Mouse (Mus musculus) heart, adult 18-20 months (tissue): ENCODE measurements around the gene Asxl1. TPM values are rescaled to one million over a fixed set of nuclear protein-coding genes. Genes with fewer than 3 reads are reported as not detected.
"Not testable (repeated sequence)": the region's sequence is repeated elsewhere in the genome, so short reads cannot be mapped to it uniquely, and the experiment has no call there.

Source experiments
- DNase-seq, 2 experiments: peaks; one replicate each; pipeline ENCODE4 v3.0.0; 2021 to 2022; ENCODE audit warnings: mixed read lengths in 1 of 2
- total RNA-seq, 2 experiments: library from RNA; stranded (reverse); gene quantifications; 2 replicates each; pipeline ENCODE4 v1.2.3; 2021

Asxl1 gene
- total RNA-seq, 2 experiments from 2014 or later = 17.1 to 17.3 TPM

DNA sequence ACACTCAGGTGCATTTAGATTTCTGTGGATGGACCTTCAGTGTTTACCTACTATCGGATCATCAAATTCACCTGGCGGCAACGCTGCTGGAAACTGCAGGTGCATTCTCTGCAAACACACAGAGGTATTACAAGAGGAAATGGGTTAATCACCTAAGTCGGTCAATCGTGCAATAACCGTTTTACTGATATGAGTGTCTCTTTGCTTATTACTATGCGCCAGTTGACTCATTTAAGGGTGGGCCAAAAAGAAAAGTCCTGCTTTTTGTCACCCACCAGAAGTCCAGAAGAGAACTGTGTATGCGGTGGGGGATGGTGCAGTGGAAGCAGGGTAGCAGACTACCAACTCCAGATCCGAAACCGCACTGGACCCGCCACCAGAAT lies 567 bp upstream of the Asxl1 start:
- no peak for DNase-seq

DNA sequence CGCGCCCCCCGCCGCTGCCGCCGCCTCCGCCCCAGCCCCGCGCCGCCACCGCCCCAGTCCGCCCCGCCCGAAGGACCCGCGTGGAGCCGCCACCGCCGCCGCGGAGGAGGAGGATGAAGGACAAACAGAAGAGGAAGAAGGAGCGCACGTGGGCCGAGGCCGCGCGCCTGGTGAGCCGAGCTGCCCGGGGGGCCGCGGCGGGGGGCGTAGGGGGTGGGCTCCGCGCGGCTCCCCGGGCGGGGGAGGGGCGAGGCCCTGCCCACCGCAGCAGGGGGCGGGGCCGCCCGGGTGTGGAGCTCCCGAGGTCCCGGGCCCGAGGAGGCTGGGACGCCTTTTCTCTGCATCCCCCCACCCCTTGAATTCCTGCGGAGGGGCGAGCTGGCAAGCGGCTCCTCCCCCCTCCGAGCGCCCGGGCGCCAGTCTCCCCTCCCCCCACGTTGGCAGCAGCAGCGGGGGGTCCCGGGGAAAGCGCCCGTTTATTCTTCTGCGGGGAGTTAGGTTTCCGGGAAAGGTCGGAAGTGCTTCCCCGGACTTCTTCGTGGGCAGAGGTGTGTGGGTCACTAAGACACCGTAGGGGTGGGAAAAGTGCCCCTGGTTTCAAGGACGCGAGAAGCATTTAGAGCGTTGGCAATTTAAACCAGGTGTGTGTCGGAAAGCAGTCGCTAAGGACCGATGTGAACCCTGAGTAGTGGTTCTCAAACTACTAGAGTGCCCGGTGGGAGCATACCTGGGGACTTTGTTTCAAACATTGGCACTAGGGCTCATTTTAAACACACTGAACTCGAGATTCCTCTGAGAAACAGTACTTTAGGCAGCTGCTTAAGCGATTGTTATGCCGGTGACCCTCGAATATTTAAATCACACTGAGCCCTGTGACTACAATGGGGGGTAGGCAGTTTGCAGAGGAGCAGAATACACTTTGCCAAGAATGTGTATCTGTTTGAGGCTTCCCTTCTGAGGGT lies 873 bp downstream of the Asxl1 start:
- DNase-seq = peak; percentile 61 to 75

DNA sequence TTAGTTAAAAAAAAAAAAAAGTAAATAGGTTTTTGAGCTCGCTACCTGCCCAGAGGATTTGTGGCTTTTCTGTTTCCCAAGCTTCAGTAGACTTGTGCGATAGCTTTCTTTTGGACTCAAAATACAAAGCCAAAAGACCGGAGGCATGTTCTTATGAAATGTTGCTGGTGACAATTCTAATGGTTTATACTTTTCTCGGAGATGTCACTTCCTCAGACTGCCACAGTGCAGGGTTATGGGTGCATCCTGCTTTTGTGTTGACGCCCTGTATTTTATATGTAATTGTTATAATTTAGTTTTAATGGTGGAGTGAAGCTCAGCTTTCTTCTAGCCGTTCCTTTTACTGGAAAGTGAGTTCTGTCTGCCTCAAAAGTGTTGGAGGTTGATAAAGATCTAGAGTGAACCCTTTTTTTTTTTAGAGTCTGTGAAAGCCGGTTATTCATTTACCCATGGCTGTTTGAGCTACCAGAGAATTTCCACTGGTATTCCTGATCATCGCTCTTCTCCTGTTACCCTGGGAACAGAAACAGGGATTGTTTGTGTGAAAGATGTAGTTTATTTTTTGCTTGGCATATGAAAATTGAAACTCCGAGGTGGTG lies 1.7 kb downstream of the Asxl1 start:
- DNase-seq = peak in 1 of 2 experiments; percentile 38

DNA sequence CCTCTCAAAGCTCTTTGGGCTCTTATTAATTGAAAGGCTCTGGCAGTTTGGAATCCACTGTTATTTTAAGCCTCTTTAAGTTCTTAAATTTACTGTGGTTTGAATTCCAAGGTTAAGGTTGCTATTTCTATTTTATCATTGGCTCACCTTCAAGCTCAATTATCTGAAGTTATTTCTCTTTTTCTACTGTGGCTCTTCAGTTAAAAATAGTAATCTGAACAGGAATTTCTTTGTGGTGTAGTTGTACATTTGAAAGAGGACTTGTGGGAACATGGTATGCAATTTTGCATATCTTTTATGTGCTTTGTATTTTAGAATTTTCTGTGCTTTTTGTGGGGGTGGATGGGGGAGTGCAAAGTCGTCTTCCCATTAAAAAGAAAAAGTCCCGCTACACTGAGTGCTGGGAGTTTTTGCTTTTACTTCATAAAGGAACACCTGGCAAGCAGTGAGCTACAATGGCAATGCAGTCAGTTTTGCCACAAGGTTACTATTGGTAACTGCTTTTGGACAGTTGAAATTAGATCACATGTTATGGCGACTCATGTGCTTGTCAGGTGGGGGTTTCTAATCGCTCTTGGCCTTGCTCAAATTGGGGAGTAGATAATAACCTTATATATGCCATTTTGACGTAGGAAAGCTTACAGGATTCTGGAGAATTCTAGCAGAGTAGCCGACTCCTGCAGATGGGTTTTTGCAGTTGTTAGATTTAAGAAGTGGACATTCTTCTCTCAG lies 2.6 kb downstream of the Asxl1 start:
- DNase-seq = peak in 1 of 2 experiments; percentile 38

DNA sequence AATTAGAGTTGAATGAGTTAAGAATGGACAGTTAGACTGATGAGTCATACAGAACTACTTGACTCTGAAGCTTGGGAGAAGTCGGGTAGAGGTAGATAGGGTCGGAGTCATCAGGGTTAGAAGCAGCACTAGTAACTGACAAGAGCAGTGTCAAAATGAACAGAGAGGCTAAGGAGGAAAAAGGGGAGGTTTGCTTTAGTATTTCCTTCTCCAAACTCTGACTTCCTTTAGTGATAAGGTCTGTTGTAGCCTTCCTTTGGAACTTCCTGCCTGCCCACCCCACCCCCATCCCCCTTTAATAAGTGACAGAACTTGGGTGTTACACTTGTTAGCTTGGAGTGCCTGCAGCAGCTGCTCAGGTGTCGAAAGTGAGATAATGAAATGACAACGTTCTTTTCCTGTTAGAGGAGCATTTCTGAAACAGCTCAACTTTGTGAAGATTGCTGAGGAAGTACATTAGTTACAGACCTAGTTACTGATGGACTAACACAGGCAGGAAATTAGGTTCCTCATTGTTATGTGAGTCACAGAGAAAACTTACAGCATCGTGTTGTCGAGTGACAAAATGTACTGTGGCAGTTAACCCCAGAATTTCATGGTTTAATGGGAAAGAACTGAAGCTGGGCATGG lies 5.0 kb downstream of the Asxl1 start:
- peak; percentile 27 to 45 for DNase-seq

DNA sequence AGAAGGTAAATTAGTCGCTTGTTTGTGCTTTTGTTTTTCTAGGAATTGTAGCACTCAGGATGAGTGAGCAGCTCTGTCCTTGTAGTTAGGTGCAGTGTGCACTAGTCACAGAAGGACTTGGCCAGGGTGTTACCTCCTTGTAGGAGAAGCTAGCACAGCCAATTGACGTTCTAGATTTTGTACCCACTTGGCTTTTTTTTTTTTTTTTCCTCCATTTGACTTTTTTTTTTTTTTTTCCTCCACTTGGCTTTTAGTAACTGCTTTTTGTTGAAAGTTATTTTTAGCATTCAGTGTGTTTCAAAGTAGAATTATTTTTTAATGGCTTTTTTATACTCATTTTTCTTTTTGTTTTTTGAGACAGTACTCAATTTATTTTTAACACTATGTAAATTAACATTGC lies 9.0 kb downstream of the Asxl1 start:
- DNase-seq = no peak

DNA sequence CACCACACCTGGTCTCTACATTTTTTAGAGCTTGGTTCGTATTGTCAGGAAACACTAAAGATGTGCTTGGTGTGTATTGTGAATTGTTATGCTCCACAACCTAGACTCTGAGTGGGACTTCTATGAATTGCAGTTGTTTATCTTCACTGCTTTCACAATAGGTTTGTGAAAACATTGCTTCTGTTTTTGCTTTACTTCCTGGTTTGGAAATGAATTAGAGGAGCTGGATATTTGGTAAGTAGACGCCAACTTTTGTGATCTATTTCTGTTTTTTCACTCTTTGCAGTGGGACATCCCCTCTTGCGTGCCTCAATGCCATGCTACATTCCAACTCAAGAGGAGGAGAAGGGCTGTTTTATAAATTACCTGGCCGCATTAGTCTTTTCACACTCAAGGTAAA lies 11.2 kb downstream of the Asxl1 start:
- DNase-seq = no peak

DNA sequence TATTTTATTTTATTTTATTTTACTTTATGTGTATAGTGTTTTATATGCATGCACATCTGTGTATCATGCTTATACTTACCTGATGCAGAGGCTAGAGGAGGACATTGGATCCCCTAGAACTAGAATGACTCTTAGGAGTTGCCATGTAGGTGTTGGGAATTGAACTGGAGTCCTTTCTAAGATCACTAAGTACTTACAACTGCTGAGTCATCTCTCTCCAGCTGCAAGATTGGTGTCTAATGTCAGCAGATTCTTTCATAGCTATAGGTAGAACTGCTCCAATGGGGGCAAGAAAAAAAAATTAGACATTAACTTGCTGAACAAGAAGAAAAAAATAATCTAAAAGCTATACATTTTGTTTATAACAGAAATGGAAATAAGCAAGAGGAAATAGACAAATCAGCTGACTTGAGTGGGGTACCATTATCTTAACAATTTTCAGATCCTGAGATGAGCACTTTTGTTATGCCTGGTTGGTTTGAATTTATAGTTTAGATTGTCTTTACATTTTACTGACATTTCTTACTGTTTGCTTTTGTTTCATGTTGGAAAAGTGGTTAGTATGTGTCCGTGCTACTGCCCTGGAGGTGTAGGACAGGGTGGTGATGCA lies 15.6 kb downstream of the Asxl1 start:
- no peak for DNase-seq

DNA sequence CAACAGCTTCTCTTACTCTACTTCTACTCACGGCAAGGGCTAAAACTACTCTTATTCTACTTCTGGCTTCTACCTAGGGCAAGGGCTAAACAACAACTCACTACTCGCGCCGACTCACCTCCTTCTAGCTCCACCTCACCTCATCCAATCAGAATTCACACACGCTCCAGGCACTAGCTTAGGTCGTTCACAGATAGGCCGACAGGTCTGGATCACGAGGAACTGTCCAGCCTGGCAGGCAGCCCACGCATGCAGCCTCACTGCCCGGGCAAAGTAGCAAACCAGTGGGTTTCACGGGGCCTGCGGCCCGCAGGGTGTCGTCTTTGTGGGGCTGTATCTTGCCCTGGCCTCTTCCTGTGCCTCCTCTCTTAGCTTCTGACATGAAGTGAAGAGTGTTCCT lies 18.9 kb downstream of the Asxl1 start:
- not testable (repeated sequence) for DNase-seq

DNA sequence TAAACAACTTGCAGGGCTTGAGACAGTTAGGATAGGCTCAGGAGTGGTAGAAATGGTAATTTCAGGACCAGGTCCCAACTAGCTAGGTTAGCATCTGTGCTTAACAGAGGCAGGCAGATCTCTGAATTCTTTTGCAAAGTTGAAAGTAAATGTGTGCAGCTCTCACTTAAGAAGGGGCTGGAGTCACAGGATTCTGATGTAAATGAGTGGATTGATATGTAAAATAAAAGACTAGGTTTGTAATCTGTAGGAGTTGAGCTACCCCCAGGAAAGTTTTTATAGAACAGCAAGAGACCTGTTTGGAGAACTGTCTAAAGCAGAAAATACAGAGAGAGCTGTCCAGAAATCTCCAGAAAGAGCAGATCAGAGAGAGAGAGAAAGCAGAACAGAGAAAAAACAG lies 25.2 kb downstream of the Asxl1 start:
- DNase-seq = no peak

DNA sequence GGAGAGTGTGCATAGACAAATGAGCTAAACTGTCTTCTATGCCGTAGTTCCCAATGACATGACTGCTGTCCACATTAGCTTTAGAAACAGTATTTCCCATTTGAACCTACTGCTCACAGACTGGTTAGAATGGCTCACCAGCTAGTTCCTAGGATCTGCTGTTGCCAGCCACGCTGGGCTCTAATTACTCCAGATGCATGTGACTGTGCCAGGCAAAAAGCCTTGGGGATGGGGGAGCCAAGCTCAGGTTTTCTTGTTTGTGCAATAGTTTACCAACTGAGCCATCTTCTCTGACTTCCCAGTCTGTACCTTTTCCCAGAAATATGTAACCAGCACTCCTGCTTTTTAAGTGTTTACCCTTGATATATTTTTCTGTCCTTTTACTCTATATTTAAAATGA lies 29.8 kb downstream of the Asxl1 start:
- no peak for DNase-seq

DNA sequence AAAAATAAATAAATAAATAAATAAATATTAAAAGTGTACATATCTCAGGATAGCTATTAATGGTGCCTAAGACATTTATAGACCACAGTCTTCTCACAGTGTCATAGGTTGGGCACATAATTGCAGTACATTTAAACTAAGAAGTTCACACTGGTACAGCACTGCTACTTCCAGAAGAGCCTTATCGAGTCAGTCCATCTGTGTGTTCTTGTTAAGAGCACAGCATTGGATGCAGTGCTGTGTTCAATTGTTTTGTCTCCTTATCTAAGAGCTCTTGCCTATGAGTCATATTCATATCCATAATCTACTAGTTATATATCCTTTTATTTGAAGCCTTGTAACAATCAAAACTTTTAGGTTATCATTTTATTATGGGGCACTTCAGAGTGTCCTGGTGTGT lies 34.9 kb downstream of the Asxl1 start:
- DNase-seq = no peak

DNA sequence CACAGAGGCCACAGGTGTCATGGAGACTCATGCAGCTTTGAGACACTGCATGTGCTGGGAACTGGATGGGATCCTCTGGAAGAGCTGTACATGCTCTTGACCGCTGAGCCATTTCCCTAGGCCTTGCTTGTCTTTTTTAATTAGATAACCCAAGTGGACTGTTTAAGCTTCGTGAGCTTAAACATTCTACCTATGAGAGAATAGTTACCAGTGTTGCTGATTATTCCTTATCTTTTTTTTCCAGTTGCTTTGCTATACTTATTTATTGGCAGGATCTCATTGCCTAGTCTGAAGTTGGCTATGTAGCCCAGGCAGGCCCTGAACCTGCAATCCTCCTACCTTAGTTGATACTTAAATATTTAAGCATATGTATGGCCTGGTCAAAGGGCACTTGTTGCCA lies 44.2 kb downstream of the Asxl1 start:
- no peak for DNase-seq

DNA sequence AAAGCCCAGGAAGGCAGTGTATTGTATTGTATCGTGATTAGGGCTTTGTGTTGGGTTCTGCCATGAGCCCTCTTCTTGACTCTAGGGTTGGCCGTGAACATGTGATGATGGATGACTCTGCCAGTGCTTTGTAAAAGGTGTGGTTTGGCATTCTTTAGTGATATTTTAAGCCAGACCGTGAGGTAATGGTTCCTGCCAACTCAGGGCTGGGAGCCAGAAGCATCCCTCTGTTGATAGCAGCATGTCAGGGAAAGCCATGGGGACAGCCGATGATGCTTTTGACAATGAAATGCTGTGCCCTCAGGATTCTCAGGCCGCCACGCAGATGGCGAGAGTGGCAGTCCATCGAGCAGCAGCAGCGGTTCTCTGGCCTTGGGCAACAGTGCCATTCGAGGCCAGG lies 47.4 kb downstream of the Asxl1 start:
- peak; percentile 50 to 60 for DNase-seq

DNA sequence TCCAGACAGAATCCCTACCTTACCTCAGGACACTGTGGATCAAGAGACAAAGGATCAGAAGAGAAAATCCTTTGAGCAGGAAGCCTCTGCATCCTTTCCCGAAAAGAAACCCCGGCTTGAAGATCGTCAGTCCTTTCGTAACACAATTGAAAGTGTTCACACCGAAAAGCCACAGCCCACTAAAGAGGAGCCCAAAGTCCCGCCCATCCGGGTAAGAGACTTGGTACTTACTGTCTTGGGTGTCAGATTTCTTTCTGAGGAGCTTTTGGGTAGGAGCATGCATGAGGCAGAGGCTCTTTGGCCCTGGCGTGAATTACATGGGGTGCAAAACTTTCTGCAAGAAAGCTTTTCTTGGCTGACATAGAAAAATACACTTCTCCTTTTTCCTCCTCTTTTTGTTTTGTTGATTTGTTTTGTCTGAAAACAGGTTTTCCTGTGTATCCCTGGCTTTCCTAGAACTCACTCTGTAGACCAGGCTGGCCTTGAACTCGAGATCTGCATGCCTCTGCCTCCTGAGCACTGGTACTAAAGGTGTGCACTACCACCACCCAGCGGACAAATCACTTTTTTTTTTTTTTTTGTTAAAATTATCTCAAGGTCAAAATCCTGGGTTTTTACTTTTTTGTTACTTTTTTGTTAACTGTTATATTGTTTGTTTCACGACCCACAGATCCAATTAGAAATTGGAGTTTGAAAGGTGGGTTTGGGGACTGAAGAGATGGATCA lies 52.3 kb downstream of the Asxl1 start:
- DNase-seq = no peak

DNA sequence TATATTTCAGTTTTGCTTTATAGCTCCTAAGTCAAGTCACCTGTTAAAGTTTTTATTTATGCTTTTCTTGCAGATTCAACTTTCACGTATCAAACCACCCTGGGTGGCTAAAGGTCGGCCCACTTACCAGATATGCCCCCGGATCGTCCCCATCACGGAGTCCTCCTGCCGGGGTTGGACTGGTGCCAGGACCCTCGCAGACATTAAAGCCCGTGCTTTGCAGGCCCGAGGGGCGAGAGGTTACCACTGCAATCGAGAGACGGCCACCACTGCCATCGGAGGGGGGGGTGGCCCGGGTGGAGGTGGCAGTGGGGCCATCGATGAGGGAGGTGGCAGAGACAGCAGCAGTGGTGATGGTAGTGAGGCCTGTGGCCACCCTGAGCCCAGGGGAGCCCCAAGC lies 53.5 kb downstream of the Asxl1 start:
- DNase-seq = no peak

DNA sequence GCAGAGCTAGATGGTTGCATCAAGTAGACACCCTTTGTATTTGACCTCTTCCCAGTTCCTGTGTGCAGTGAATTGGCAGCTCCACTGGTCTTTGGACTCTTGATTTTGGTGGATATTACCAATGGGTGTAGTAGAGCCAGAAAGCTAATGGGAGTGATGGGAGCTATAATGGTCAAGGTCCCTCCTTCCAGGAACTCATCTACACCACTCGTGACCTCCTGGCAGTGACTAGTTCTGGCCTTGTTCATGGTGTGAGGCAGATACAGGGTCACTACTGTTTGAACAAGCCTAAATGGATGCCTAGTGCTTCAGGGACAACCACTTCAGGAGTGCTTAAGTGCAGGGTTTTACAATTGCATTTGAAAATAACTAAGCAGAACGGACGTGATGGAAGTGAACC lies 58.4 kb downstream of the Asxl1 start:
- DNase-seq = no peak

DNA sequence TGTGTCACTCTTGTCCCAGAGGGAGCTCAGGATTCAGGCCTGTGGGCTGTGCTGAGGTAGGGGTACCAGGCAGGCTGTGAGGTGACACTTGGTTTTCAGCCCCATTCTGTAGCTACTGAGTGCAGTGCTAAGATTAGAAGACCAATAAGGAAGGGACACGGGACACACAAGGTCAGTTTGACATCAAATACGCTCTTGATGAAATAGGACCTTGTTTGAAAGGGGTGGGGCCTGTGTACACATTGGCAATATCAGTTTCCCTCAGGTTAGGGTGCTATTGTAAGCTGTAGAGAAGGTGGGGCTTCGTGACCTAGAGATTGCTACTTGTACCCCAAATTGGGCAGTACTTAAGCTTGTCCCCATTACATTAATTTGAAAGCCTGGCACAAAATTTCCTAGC lies 59.3 kb downstream of the Asxl1 start:
- DNase-seq = no peak

DNA sequence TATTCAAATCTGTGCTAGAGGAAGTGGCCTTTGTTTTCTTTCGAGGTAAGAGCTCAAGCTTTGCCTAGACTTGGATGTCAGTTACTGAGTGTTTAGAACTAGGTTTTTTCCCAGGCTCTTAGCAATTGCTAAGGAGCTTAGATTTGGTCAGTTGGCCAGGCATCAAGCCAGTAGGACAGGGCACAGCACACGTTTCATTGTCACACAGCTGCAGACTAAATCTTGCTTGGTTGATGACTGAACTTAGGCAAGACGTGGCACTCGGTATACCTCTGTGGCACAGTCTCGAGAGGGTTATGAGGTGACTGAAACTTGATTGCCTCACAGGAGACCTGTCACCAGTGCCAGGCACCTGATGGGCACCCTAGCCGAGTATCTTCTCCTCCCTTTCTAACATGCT lies 61.3 kb downstream of the Asxl1 start:
- DNase-seq = no peak

DNA sequence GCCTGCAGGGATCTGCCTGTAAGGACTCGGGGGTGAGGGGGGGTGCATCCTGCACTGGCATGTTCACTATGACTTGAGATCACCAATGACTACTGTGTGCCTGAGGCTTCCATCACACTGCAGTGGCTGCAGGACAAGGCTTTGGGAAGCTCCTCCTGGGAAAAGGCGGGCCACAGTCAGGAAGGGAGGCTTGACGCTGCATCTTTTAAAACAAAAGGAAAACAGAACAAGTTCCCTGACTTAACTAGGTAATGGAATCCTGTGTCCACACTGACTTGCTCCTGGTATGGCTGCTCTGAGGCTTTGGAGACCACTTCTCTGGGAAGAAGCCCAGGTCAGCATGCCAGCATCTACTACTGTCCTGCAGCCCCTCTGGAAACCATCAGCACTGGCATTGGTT lies 63.3 kb downstream of the Asxl1 start:
- DNase-seq = peak in 1 of 2 experiments; percentile 15

DNA sequence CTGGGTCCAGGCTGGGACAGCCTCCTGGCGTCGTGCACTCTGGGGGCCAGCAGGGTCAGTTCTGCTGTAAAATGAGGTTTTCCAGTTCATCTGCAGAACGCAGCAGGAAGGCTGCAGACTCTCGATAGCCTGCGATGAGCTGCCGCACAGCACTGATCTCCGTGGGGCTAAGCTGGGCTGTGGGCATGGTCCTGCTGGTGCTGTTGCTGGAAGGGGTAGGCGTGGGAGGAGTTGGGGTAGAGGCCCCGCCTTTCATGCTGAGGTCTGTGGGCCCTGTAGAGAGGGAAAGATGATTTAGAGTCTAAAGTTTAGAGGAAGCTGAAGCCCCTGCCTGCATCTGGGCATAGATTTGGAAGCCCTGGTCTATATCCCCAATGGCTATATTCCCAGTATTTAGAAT lies 65.9 kb downstream of the Asxl1 start:
- DNase-seq = no peak

DNA sequence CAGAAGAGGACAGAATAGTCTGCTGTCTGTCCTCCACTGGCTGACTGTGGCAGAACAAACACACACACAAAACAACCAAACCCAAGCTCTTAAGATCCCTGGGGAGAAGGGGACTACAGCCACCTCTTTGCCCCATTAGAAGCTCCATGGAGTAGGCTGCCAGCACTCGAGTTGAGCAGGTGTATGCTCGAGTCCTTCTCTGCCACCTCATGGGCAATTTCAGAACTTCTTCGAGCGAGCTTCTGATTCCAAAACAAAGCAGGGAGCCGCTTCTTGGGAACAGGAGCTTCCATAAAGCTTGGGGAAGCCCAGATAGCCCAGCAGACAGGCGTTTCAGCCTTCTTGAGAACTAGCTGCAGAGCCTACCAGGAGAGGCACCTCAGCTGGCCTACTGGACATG lies 66.9 kb downstream of the Asxl1 start:
- no peak for DNase-seq
